Mouse (Mus musculus) ES-Bruce4 (cell line): ENCODE results near the gene Jsrp1.
"Not testable (repeated sequence)": the region's sequence is repeated elsewhere in the genome, so short reads cannot be mapped to it uniquely, and the experiment has no call there.

ENCODE experiments used
- CTCF ChIP-seq: IDR thresholded peaks from one replicate; pipeline ENCODE4 v1.8.1; 2011; ENCODE audit warnings: low read depth, low read length
- EP300 ChIP-seq: IDR thresholded peaks from 2 replicates; pipeline ENCODE4 v1.6.1; 2011; ENCODE audit warnings: low read depth, low read length; ENCODE audit not compliant: insufficient read depth
- POLR2A ChIP-seq: IDR thresholded peaks from one replicate; pipeline ENCODE4 v1.8.1; 2011; ENCODE audit warnings: low read length; ENCODE audit not compliant: insufficient read depth

- TF ChIP-seq CTCF, EP300, POLR2A: not testable (repeated sequence)
These were observed 3.0 kb upstream of the Jsrp1 start for GRCm38 (mm10) chr10:80816303-80816702.
